Mouse (Mus musculus): ENCODE data around the gene Pspn. TPM values are rescaled to one million over a fixed set of nuclear protein-coding genes. Genes with fewer than 3 reads are reported as not detected.

Pspn gene
- total RNA-seq (2021) = not detected

DNA sequence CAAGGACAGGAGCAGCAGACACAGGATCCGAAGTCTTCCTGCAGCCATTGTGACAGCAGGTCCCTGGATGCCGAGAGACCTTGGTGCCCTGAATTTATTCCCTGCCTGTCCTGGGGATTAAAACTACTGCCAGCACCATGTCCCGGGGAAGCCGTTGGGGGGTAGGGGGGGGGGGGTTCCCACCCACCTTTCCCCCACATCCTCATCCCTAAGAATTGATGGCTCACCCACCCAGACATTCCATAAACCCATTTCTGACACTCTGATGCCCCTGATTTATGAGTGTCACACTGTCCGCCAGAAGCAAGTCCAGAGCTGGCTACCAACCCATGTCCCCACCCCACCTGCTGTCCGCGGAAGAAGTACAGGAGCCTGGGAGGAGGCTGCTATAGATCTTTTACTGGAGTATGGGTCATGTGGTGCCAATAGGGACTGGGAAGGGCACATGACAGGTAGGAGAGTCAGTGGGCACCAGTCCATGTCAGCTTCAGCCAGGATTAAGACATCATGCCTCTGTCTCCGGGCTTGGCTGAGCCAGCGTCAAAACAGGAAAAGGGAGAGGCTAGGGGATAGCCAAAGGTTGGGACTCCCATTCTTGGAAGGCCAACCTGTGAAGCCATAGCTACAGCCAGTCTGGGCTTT is at the start of gene Pspn:
TSS of gene Pspn (minus strand) at position 51 of the 642 bp plus-strand sequence.
- intact Hi-C loops (cut with DNase I) = loop anchor here (5.0 to 10.0 kb wide), 3 partner anchors 93 to 245 kb away; partner anchors contain the start of genes Gpr108 and Trip10
- no peak for DNase-seq (ENCODE audit: low spot score in 2 of 2)

DNA sequence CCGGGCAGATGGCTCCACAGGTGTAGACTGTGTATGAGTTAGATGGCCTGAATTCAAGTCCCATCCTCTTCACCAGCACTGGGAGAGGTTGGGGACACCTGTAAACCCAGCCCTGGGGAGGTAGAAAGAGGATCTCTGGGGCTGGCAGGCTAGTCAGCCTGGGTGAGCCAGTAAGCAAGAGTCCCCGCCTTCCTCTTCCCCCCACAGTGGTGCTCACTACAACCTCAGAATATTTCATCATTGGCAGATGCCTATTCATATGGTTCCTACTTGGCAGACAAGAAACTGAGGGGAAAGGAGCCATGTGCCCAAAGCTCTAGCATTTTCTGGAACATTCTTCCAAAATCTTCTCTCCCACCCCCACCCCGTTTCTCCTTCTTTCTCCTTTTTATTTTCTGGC is 49.0 kb upstream of the Pspn start:
- intact Hi-C loops (cut with DNase I) = no loop called here
- no peak for DNase-seq (ENCODE audit: low spot score in 2 of 2)

DNA sequence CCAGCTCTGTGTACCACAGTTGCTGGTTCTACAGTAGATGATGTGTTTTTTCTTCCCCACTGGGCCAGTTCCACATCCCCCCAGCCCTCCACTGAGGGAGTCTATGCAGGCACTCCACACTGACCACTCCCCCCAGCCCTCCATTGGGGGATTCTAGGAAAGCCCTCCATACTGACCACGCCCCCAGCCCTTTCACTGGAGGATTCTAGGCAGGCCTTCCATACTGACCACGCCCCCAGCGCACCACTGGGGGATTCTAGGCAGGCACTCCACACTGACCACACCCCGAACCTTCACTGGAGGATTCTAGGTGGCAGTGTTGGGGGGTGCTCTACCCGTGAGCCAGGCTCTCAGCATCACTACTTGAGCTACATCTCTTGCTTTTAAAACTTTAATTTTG is 47.6 kb upstream of the Pspn start:
- DNase-seq (ENCODE audit: low spot score in 2 of 2) = no peak
- intact Hi-C loops (cut with DNase I) = no loop called here

DNA sequence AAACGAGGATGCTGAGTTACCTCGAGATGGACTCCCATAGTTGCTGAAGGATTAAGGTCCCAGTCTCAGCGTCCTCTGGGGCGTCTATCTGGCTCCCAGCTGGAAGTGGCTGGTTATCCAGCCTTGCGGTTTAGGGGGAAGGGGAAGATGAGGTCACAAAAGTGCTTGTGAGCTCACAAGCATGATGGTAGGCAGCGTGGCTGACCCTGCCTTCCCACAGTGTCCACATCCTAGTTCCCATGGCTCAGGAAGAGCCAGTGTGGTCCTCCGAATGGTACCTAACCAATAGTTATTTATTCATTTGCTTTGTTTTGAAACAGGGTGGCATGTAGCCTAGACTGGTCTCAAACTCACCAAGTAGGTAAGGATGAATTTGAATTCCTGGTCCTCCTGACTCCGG is 41.7 kb upstream of the Pspn start, which contains the start of gene Slc25a41:
TSS of gene Slc25a41 (minus strand) at position 101 of the 400 bp plus-strand sequence.
- intact Hi-C loops (cut with DNase I) = no loop called here
- no peak for DNase-seq (ENCODE audit: low spot score in 2 of 2)

DNA sequence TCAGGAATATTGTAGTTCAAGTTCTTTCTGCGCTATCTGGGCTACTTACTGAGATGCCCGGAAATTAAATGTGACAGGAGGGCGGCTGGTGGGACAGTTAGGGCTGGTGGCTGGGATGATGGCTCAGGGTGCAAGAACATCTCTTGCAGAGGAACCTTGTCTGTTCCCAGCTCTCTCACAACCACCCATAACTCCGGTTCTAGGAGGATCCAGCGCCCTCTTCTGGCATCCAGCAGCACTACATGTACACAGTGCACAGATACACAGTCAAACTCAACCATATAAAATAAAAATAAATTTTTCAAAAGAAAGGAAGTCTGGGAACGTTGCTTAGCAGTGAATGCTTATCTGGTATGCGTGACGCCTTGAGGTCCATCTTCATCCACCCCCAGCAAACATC is 39.2 kb upstream of the Pspn start:
- intact Hi-C loops (cut with DNase I) = no loop called here

DNA sequence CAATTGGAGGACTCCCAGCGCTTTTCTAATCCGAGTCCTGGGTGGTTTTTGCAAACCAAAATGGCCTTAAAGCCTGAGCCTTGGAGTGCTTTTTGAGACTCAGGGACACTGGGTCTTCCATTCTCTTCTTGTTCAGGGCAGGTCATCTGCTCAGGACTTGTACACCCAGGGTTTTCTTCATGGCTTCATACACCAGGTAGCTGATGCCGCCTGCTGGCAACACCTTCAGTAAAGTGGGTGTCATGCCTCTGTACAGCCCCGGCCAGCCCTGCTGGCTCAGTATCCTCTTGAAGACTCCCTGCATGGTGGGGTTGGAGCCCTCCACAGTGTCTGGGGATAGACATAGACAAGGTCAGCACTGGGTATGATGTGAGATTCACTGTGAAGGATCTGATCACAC is 33.0 kb upstream of the Pspn start:
- intact Hi-C loops (cut with DNase I) = no loop called here
- DNase-seq (ENCODE audit: low spot score in 2 of 2) = no peak

More for the DNA sequence above, 39.2 kb upstream of the Pspn start:
- DNase-seq (ENCODE audit: low spot score in 2 of 2) = no peak

GRCm38 (mm10) chr17:57031661-57032420 is 32.0 kb upstream of the Pspn start:
- intact Hi-C loops (cut with DNase I) = no loop called here
- DNase-seq (ENCODE audit: low spot score in 2 of 2) = peak; percentile 99 to 100

GRCm38 (mm10) chr17:57030931-57031660 is 31.3 kb upstream of the Pspn start, which contains the start of gene Khsrp:
TSS of gene Khsrp (minus strand) at chr17:57031522.
- intact Hi-C loops (cut with DNase I) = no loop called here

DNA sequence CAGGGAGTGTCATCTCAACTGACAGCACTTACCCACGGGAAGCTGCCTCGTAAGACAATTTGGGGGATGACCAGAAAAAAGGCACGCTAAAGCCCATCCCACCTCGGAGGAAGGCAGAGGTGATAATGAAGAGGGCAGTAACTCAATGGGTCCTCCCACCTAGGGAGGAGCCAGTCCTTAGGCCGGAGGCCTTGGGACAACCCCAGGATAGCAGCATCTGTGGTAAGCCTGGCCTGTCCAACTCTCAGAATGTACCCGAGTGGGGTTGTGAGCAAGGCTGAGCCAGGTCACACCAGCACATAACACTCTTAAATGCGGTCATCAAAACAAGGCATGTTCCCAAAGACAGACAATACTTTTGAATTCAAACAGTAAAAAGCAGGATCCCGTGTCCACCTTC is 29.9 kb upstream of the Pspn start:
- DNase-seq (ENCODE audit: low spot score in 2 of 2) = no peak
- intact Hi-C loops (cut with DNase I) = no loop called here

More at GRCm38 (mm10) chr17:57030931-57031660, 31.3 kb upstream of the Pspn start, which contains the start of gene Khsrp:
- DNase-seq (ENCODE audit: low spot score in 2 of 2) = peak in 1 of 2 experiments; percentile 43

DNA sequence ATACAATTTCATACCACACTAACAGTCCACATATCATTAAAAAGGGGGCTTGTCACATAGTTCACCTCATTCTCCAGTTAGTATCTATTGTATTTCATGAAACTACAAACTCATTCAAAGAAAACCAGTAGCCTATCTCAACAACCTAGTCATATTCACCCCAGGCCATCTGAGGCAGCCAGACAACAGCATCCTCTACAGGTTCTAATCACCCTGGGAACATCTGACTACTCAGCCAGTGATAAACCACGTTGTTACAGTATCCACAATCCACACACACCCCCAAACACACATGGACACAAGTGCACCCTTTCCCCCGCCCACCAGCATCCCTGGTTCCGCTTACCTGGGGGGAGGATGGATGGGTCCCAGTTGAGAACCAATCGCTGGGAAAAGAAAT is 27.7 kb upstream of the Pspn start:
- DNase-seq (ENCODE audit: low spot score in 2 of 2) = no peak
- intact Hi-C loops (cut with DNase I) = no loop called here

DNA sequence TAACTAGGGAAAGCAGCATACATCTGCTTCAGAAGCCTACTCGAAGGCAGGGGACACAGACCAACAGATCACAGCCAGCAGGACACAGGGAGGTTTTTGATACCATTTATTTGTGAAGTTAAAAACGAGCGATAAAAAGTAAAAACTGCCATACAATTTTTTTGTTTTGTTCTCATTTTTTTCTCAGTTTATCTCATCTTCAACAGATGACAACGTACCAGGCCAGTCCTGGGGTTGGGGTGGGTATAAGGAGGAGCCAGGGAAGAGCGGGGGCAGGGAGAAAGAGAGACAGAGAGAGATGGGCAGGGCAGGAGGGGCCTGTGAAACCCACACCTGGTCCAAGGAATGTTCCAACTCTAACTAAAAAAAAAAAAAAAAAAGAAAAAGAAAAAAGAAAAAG is 21.1 kb upstream of the Pspn start:
- intact Hi-C loops (cut with DNase I) = no loop called here
- DNase-seq (ENCODE audit: low spot score in 2 of 2) = no peak

DNA sequence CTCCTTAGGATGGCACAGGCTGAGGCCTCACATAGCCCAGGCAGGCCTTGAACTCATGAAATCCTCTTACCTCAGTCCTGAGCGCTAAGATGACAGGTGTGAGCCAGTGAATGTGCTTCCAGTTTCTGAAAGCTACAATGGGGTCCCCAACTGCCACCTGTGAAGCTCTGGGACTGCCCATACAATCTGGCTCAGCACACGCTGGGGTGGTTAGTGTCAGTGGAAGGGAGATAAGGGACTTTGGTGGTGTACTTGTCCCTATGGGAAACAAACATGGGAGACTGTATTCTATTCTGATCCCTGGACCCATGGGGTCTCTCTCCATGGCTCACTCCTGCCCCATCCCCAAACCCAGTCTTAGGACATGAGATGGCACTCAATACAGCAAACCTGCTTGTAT is 19.9 kb upstream of the Pspn start:
- intact Hi-C loops (cut with DNase I) = no loop called here
- no peak for DNase-seq (ENCODE audit: low spot score in 2 of 2)

DNA sequence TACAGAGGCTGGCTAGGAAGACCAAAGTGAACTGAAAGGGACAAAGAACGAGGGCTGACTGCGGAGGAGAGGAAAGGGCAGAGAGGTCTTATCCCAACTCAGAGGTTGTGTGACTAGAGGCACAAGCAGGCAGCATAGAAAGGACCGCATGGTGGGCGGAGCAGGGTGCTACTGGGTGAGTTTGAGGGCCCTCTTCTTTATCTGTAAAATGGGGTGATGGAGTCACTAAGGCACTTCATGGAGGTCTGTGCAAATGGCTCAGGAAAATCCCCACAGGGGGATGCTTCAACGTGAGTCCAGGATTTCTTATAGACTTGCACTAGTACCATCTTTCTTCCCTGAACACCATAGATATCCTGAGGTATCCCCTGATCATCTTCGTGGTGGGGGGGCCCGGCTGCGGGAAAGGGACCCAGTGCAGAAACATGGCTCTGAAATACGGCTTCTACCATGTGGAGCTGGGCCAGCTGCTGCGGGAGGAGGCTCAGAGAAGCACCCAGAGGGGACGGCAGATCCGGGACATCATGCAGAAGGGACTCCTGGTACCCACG is 12.5 kb upstream of the Pspn start:
- intact Hi-C loops (cut with DNase I) = no loop called here
- no peak for DNase-seq (ENCODE audit: low spot score in 2 of 2)

DNA sequence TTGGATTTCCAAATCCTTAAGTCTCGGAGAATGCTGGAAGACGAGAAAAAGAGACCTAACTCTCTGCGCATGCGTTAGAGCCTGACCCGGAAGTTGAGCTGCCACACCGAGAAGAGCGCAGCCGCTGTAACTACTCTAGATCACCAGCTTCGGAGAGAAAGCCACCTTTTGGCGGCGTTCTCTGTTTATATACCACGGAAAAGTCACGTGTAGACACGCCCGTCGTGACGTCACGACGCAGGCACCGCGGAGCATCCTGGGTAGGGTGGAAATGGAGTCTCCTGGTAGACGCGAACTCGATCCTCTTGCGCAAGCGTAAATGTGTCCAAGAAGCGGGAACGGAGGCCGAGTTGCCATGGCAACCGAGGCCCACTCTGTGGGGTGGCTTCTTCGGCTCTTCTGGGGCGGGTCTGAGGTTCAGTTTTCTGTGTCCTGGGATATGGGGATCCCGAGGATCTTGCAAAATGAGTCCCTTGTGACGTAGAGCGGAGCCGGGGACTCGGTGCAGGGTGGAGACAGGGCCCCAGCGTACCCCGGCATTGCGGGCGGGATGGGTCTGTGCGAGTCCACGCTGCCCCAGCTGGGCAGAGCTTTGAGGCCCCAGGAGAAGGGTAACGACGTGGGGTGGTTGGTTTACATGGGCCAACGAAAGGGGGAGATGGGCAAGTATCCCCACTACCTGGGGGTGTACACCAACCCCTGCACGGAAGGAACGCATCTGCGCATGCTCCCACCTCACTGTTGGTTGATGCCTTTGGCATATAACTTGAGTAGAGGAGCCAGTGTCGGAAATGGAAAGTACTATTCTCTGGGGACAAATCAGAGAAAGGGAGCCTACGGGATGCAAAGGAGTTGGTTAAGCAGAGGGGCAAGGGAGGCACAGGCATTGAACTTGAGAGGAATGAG is 11.7 kb upstream of the Pspn start, which contains the start of the genes Gtf2f1 and Gm17949:
TSS of gene Gtf2f1 (minus strand) at position 53 of the 906 bp plus-strand sequence.
TSS of gene Gm17949 (plus strand) at position 234 of the 906 bp plus-strand sequence.
- intact Hi-C loops (cut with DNase I) = loop anchor here (1.0 kb wide), 1 partner anchor 21 kb away; the partner anchor contains the start of gene Clpp
- DNase-seq (ENCODE audit: low spot score in 2 of 2) = peak; percentile 94 to 95

DNA sequence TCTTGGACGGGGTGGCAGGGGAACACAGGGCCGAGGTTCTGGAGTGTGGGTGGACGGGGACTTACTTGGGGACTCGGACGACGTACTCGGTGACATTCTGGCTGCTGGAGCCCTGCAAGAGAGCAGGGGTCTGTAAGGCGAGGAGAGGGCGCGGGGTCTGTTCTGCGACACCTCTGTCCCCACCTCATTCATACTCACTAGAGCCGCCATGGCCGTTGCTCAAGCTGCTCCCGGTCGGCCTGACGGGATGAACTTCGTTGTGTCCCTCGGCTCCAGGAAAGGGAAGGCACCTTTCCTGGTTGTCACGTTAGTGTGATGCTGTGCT is 11.1 kb upstream of the Pspn start:
- intact Hi-C loops (cut with DNase I) = loop anchor here (1.0 kb wide), 1 partner anchor 21 kb away; the partner anchor contains the start of gene Clpp
- no peak for DNase-seq (ENCODE audit: low spot score in 2 of 2)

DNA sequence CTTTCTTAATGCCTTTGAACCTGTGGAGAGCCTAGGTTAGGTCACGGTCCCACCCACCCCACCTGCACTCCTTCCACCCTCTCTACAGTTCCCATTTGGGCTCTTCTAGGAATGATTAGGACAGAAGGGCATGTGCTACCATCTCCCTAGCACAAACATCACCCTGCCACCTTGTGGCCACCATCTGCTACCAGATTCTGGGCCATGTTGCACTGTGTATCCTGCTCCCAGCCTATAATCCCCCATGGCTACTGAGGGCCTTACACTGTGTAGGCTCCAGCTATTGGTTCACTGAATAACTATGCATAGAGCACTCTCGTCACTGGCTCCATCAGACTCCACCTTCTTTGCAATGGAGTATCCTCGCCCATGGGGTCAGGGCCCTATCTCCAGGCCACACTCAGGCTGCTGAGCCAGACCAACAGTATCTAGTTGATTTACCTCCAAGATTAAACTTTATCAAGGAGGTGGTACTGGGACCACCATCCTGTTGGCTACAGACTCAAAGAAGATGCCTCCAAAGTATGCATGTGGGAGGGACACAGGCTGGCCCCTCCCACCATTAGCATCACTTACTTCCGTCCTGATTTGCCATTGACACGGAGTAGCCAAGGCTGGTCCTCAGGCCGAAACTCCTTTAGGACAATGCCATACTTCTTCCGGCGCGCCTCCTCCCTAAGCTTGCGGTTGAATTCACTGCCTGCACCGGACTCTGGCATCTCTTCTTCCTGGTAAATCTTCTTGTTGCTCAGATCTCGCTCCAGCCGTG is 7.5 kb upstream of the Pspn start:
- no peak for DNase-seq (ENCODE audit: low spot score in 2 of 2)
- intact Hi-C loops (cut with DNase I) = loop anchor here (10.0 kb wide), 1 partner anchor 237 kb away; the partner anchor contains the start of genes Gpr108 and Trip10

GRCm38 (mm10) chr17:57003994-57004393 is 4.2 kb upstream of the Pspn start:
- DNase-seq (ENCODE audit: low spot score in 2 of 2) = no peak
- intact Hi-C loops (cut with DNase I) = loop anchor here (10.0 kb wide), 1 partner anchor 241 kb away; the partner anchor contains the start of genes Gpr108 and Trip10

DNA sequence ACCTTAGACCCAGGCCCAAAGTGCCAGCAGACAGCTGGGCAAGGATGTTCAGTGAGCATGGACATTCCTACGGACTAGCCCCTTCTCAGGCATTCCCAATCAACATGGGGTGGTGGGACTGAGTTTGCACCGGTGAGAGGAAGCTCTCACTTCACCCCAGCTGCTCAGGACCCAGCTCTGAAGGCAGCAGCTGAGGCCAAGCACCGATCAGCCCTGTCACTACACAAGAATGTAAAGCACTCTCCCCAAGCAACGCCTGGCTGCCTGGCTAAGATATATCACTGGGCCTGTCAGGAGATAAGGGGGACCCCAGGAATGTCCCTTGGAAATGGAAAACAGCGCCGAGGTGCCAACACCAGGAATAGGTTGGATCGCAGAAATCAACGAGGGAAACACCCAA is 1.4 kb upstream of the Pspn start:
- DNase-seq (ENCODE audit: low spot score in 2 of 2) = no peak
- intact Hi-C loops (cut with DNase I) = loop anchor here (10.0 kb wide), 1 partner anchor 244 kb away; the partner anchor contains the start of genes Gpr108 and Trip10

All from left cerebral cortex, postnatal 36 days (tissue).